Mouse (Mus musculus): ENCODE measurements around the gene Sh3kbp1. TPM values are rescaled to one million over a fixed set of nuclear protein-coding genes. Genes with fewer than 3 reads are reported as not detected.

Sh3kbp1 gene
- polyA plus RNA-seq, 1 experiment from 2014 or later: 22.0 TPM

GRCm38 (mm10) chrX:159689785-159690416 lies 62.8 kb downstream of the Sh3kbp1 start:
- Histone ChIP-seq H3K27ac (no peak overlapping the region), H3K9me3 (replicated peaks) (no peaks in the 10 kb centered on the region), H3K4me3 (no peak overlapping the region), H3K36me3 (no peaks in the 10 kb centered on the region), H3K4me1 (no peaks in the 10 kb centered on the region), H3K27me3 (ENCODE audit: low read depth, poor library complexity, severe bottlenecking) (peaks cover 86% of the 10 kb centered on the region)
- WGBS: 91% methylated on average over 10 of the region's 10 CpGs
- DNase-seq (ENCODE audit: low spot score): no peak

- no peak for DNase-seq (ENCODE audit: low spot score)
- Histone ChIP-seq H3K27me3 (ENCODE audit: low read depth, poor library complexity, severe bottlenecking) (peaks cover 83% of the 10 kb centered on the region), H3K9me3 (replicated peaks) (no peaks in the 10 kb centered on the region), H3K4me1 (peaks cover 13% of the 10 kb centered on the region), H3K4me3 (no peak overlapping the region), H3K36me3 (no peaks in the 10 kb centered on the region), H3K27ac (no peak overlapping the region)
- 97% methylated on average over 5 of the region's 5 CpGs for WGBS
Measured at GRCm38 (mm10) chrX:159693126-159693525, 66.1 kb downstream of the Sh3kbp1 start.

GRCm38 (mm10) chrX:159696545-159696944 lies 69.5 kb downstream of the Sh3kbp1 start:
- Histone ChIP-seq H3K36me3 (no peaks in the 10 kb centered on the region), H3K27me3 (ENCODE audit: low read depth, poor library complexity, severe bottlenecking) (peaks cover 84% of the 10 kb centered on the region), H3K9me3 (replicated peaks) (no peaks in the 10 kb centered on the region), H3K4me3 (no peak overlapping the region), H3K27ac (0 out of 2 replicates have a peak overlapping the region, but pooled peaks have one; percentile 36), H3K4me1 (peaks cover 13% of the 10 kb centered on the region)
- DNase-seq (ENCODE audit: low spot score): no peak
- 14% methylated on average over 2 of the region's 2 CpGs for WGBS

GRCm38 (mm10) chrX:159697030-159697454 lies 70.0 kb downstream of the Sh3kbp1 start:
- no peaks in the 10 kb centered on the region for H3K36me3 ChIP-seq
- 13% methylated on average over 4 of the region's 4 CpGs for WGBS
- peaks cover 13% of the 10 kb centered on the region for H3K4me1 ChIP-seq
- DNase-seq (ENCODE audit: low spot score): peak; percentile 33
- peak overlapping the region; percentile 36; the same call in 1 of the 2 replicates for H3K27ac ChIP-seq
- peaks cover 88% of the 10 kb centered on the region for H3K27me3 ChIP-seq (ENCODE audit: low read depth, poor library complexity, severe bottlenecking)
- H3K9me3 ChIP-seq (replicated peaks): no peaks in the 10 kb centered on the region
- H3K4me3 ChIP-seq: no peak overlapping the region

- H3K27me3 ChIP-seq (ENCODE audit: low read depth, poor library complexity, severe bottlenecking): peaks cover 91% of the 10 kb centered on the region
- WGBS: 100% methylated on average over 2 of the region's 2 CpGs
- H3K36me3 ChIP-seq: no peaks in the 10 kb centered on the region
- H3K9me3 ChIP-seq (replicated peaks): no peaks in the 10 kb centered on the region
- H3K27ac ChIP-seq: no peak overlapping the region
- H3K4me3 ChIP-seq: no peak overlapping the region
- H3K4me1 ChIP-seq: peaks cover 8% of the 10 kb centered on the region; the same call in 1 of the 2 replicates
- DNase-seq (ENCODE audit: low spot score): no peak
Measured at GRCm38 (mm10) chrX:159702850-159703249, 75.8 kb downstream of the Sh3kbp1 start.

GRCm38 (mm10) chrX:159704381-159705004 lies 77.4 kb downstream of the Sh3kbp1 start:
- WGBS: 29% methylated on average over 4 of the region's 4 CpGs
- no peak overlapping the region for H3K4me3 ChIP-seq
- no peak overlapping the region for H3K27ac ChIP-seq
- no peaks in the 10 kb centered on the region for H3K9me3 ChIP-seq (replicated peaks)
- H3K36me3 ChIP-seq: no peaks in the 10 kb centered on the region
- H3K4me1 ChIP-seq: peaks cover 8% of the 10 kb centered on the region; the same call in 1 of the 2 replicates
- peaks cover 91% of the 10 kb centered on the region for H3K27me3 ChIP-seq (ENCODE audit: low read depth, poor library complexity, severe bottlenecking)
- no peak for DNase-seq (ENCODE audit: low spot score)

GRCm38 (mm10) chrX:159705412-159705811 lies 78.3 kb downstream of the Sh3kbp1 start:
- no peaks in the 10 kb centered on the region for H3K36me3 ChIP-seq
- peaks cover 92% of the 10 kb centered on the region for H3K27me3 ChIP-seq (ENCODE audit: low read depth, poor library complexity, severe bottlenecking)
- WGBS: 45% methylated on average over 2 of the region's 2 CpGs

GRCm38 (mm10) chrX:159708076-159708830 lies 81.2 kb downstream of the Sh3kbp1 start:
- Histone ChIP-seq H3K9me3 (replicated peaks) (no peaks in the 10 kb centered on the region), H3K4me1 (peaks cover 8% of the 10 kb centered on the region; the same call in 1 of the 2 replicates), H3K27me3 (ENCODE audit: low read depth, poor library complexity, severe bottlenecking) (peaks cover 98% of the 10 kb centered on the region), H3K36me3 (no peaks in the 10 kb centered on the region), H3K27ac (no peak overlapping the region), H3K4me3 (no peak overlapping the region)
- 42% methylated on average over 8 of the region's 8 CpGs for WGBS
- DNase-seq (ENCODE audit: low spot score): no peak

More at GRCm38 (mm10) chrX:159705412-159705811, 78.3 kb downstream of the Sh3kbp1 start:
- no peaks in the 10 kb centered on the region for H3K9me3 ChIP-seq (replicated peaks)
- H3K27ac ChIP-seq: no peak overlapping the region
- H3K4me3 ChIP-seq: no peak overlapping the region
- DNase-seq (ENCODE audit: low spot score): no peak
- peaks cover 8% of the 10 kb centered on the region; the same call in 1 of the 2 replicates for H3K4me1 ChIP-seq

- no peak overlapping the region for H3K4me3 ChIP-seq
- no peak overlapping the region for H3K27ac ChIP-seq
- H3K9me3 ChIP-seq (replicated peaks): no peaks in the 10 kb centered on the region
- H3K36me3 ChIP-seq: no peaks in the 10 kb centered on the region
- H3K27me3 ChIP-seq (ENCODE audit: low read depth, poor library complexity, severe bottlenecking): peaks cover 100% of the 10 kb centered on the region
- H3K4me1 ChIP-seq: peaks cover 4% of the 10 kb centered on the region; the same call in 1 of the 2 replicates
- no peak for DNase-seq (ENCODE audit: low spot score)
- 86% methylated on average over 6 of the region's 6 CpGs for WGBS
Measured at GRCm38 (mm10) chrX:159709296-159709695, 82.2 kb downstream of the Sh3kbp1 start.

GRCm38 (mm10) chrX:159711070-159712029 lies 84.3 kb downstream of the Sh3kbp1 start:
- Histone ChIP-seq H3K27ac (no peak overlapping the region), H3K4me1 (no peaks in the 10 kb centered on the region), H3K36me3 (no peaks in the 10 kb centered on the region), H3K9me3 (replicated peaks) (no peaks in the 10 kb centered on the region), H3K27me3 (ENCODE audit: low read depth, poor library complexity, severe bottlenecking) (peaks cover 95% of the 10 kb centered on the region), H3K4me3 (no peak overlapping the region)
- no peak for DNase-seq (ENCODE audit: low spot score)
- WGBS: 83% methylated on average over 13 of the region's 13 CpGs

- no peaks in the 10 kb centered on the region for H3K9me3 ChIP-seq (replicated peaks)
- no peaks in the 10 kb centered on the region for H3K4me1 ChIP-seq
- DNase-seq (ENCODE audit: low spot score): no peak
- no peak overlapping the region for H3K4me3 ChIP-seq
- peaks cover 94% of the 10 kb centered on the region for H3K27me3 ChIP-seq (ENCODE audit: low read depth, poor library complexity, severe bottlenecking)
- 86% methylated on average over 2 of the region's 2 CpGs for WGBS
- H3K27ac ChIP-seq: no peak overlapping the region
- no peaks in the 10 kb centered on the region for H3K36me3 ChIP-seq
Measured at GRCm38 (mm10) chrX:159713191-159713590, 86.1 kb downstream of the Sh3kbp1 start.

- H3K4me1 ChIP-seq: no peaks in the 10 kb centered on the region
- H3K4me3 ChIP-seq: no peak overlapping the region
- 96% methylated on average over 1 of the region's 1 CpGs for WGBS
- no peaks in the 10 kb centered on the region for H3K36me3 ChIP-seq
- H3K9me3 ChIP-seq (replicated peaks): no peaks in the 10 kb centered on the region
- H3K27me3 ChIP-seq (ENCODE audit: low read depth, poor library complexity, severe bottlenecking): peaks cover 93% of the 10 kb centered on the region
- no peak for DNase-seq (ENCODE audit: low spot score)
- H3K27ac ChIP-seq: no peak overlapping the region
Measured at GRCm38 (mm10) chrX:159721390-159721789, 94.3 kb downstream of the Sh3kbp1 start.

All from limb, embryonic 10.5 days (tissue).